Mouse (Mus musculus) intestine, embryonic 15.5 days (tissue): ENCODE measurements around the gene R3hdm1. TPM values are rescaled to one million over a fixed set of nuclear protein-coding genes. Genes with fewer than 3 reads are reported as not detected.
"Not testable (repeated sequence)": the region's sequence is repeated elsewhere in the genome, so short reads cannot be mapped to it uniquely, and the experiment has no call there.

ENCODE experiments used
- ATAC-seq: fragments of 200-750 bp; cut with Nextera tagmentation; 2 replicates; pipeline ENCODE4 v1.8.0; 2017; ENCODE audit warnings: moderate TSS enrichment, moderate library complexity
- H3K27ac ChIP-seq: fragments of 300-500 bp; sonication (generic); 2 replicates; pipeline ENCODE4 v1.5.1; 2015; ENCODE audit warnings: mild to moderate bottlenecking, inconsistent platforms
- H3K27me3 ChIP-seq: fragments of 300-500 bp; sonication (generic); replicated peaks from 2 replicates; pipeline ENCODE4 v1.6.1; 2015; ENCODE audit warnings: inconsistent platforms
- H3K36me3 ChIP-seq: fragments of 300-500 bp; sonication (generic); 2 replicates; pipeline ENCODE4 v1.6.1; 2015; ENCODE audit warnings: inconsistent platforms
- H3K4me1 ChIP-seq: fragments of 300-500 bp; sonication (generic); replicated peaks from 2 replicates; pipeline ENCODE4 v1.6.1; 2015; ENCODE audit warnings: inconsistent platforms
- H3K4me2 ChIP-seq: fragments of 300-500 bp; sonication (generic); replicated peaks from 2 replicates; pipeline ENCODE4 v1.6.1; 2015; ENCODE audit warnings: mild to moderate bottlenecking, inconsistent platforms
- H3K4me3 ChIP-seq: fragments of 300-500 bp; sonication (generic); replicated peaks from 2 replicates; pipeline ENCODE4 v1.5.1; 2015; ENCODE audit warnings: inconsistent platforms
- H3K9ac ChIP-seq: fragments of 300-500 bp; sonication (generic); 2 replicates; pipeline ENCODE4 v1.6.1; 2015; ENCODE audit warnings: inconsistent platforms
- H3K9me3 ChIP-seq: fragments of 300-500 bp; sonication (generic); 2 replicates; pipeline ENCODE4 v1.6.1; 2016; ENCODE audit warnings: inconsistent platforms
- WGBS: fragments of 180-500 bp; shearing (Covaris S2); methylation state at CpG from one replicate; pipeline ENCODE4 v1.1.7; 2015; 5-methylcytosine and 5-hydroxymethylcytosine counted together
- microRNA counts: library from miRNA; unstranded; fragments of <30 nt; microRNA quantifications from one replicate; lab custom pipeline; 2016
- polyA plus RNA-seq: library from polyadenylated mRNA; unstranded; fragments of >200 nt; fragmentation: Nextera tagmentation; extraction: Ambion mirVana; gene quantifications from 2 replicates; pipeline ENCODE4 v1.2.1, GENCODE M21; 2015

The R3hdm1 gene
- polyA plus RNA-seq, 1 experiment from 2014 or later: 56.3 TPM

- Histone ChIP-seq H3K4me3 (peak overlapping the region; percentile 78), H3K9me3 (no peaks in the 10 kb centered on the region), H3K27ac (peak overlapping the region; percentile 86), H3K9ac (peak overlapping the region; percentile 84), H3K4me1 (no peaks in the 10 kb centered on the region), H3K4me2 (peak overlapping the region; percentile 84), H3K27me3 (no peaks in the 10 kb centered on the region), H3K36me3 (no peaks in the 10 kb centered on the region)
- WGBS: 2% methylated on average over 19 of the region's 19 CpGs
- ATAC-seq: peak; percentile 3
These were observed 141.7 kb downstream of the R3hdm1 start for GRCm38 (mm10) chr1:128244727-128245355.

- H3K4me3 ChIP-seq, ATAC-seq, H3K9ac ChIP-seq, H3K9me3 ChIP-seq, H3K27ac ChIP-seq, H3K4me2 ChIP-seq, H3K27me3 ChIP-seq, H3K4me1 ChIP-seq: not testable (repeated sequence)
- 79% methylated on average over 7 of the region's 7 CpGs for WGBS
- H3K36me3 ChIP-seq: peaks cover 33% of the 10 kb centered on the region
These were observed 164.0 kb downstream of the R3hdm1 start for GRCm38 (mm10) chr1:128267061-128267460.

- Histone ChIP-seq H3K27ac (no peak overlapping the region), H3K4me2 (no peak overlapping the region), H3K4me3 (no peak overlapping the region), H3K36me3 (peaks cover 45% of the 10 kb centered on the region), H3K4me1 (no peaks in the 10 kb centered on the region), H3K9ac (no peak overlapping the region), H3K27me3 (no peaks in the 10 kb centered on the region), H3K9me3 (no peaks in the 10 kb centered on the region)
- whole genome bisulfite sequencing: 91% methylated on average over 3 of the region's 3 CpGs
- no peak for ATAC-seq
These were observed 167.6 kb downstream of the R3hdm1 start for GRCm38 (mm10) chr1:128270731-128271130.

GRCm38 (mm10) chr1:128275908-128276307, 172.8 kb downstream of the R3hdm1 start:
- Histone ChIP-seq H3K27ac (no peak overlapping the region), H3K9ac (no peak overlapping the region), H3K27me3 (no peaks in the 10 kb centered on the region), H3K4me1 (no peaks in the 10 kb centered on the region), H3K4me3 (no peak overlapping the region), H3K36me3 (peaks cover 32% of the 10 kb centered on the region), H3K9me3 (no peaks in the 10 kb centered on the region), H3K4me2 (no peak overlapping the region)
- ATAC-seq: no peak; the same call in 1 of the 2 replicates
- 89% methylated on average over 1 of the region's 1 CpGs for WGBS

- Histone ChIP-seq H3K4me3 (no peak overlapping the region), H3K36me3 (peaks cover 26% of the 10 kb centered on the region), H3K4me2 (no peak overlapping the region), H3K9ac (no peak overlapping the region), H3K27ac (no peak overlapping the region), H3K4me1 (no peaks in the 10 kb centered on the region), H3K9me3 (no peaks in the 10 kb centered on the region), H3K27me3 (no peaks in the 10 kb centered on the region)
- WGBS: 91% methylated on average over 3 of the region's 3 CpGs
- ATAC-seq: 0 out of 2 replicates have a peak, but pooled peaks have one; percentile 23
These were observed 175.5 kb downstream of the R3hdm1 start for GRCm38 (mm10) chr1:128278563-128278962.

GRCm38 (mm10) chr1:128281753-128282152, 178.7 kb downstream of the R3hdm1 start:
- WGBS: 98% methylated on average over 3 of the region's 3 CpGs
- H3K9me3 ChIP-seq: no peaks in the 10 kb centered on the region
- ATAC-seq: no peak
- no peaks in the 10 kb centered on the region for H3K27me3 ChIP-seq
- H3K4me1 ChIP-seq: no peaks in the 10 kb centered on the region
- no peak overlapping the region for H3K27ac ChIP-seq
- no peak overlapping the region for H3K9ac ChIP-seq
- 0 out of 2 replicates have a peak, but pooled peaks cover 9% of the 10 kb centered on the region for H3K36me3 ChIP-seq
- H3K4me2 ChIP-seq: no peak overlapping the region
- H3K4me3 ChIP-seq: no peak overlapping the region

GRCm38 (mm10) chr1:128282924-128283323, 179.8 kb downstream of the R3hdm1 start:
- no peak overlapping the region for H3K9ac ChIP-seq
- ATAC-seq: no peak
- H3K4me2 ChIP-seq: no peak overlapping the region
- H3K9me3 ChIP-seq: no peaks in the 10 kb centered on the region
- WGBS: 94% methylated on average over 3 of the region's 3 CpGs
- H3K27me3 ChIP-seq: no peaks in the 10 kb centered on the region
- 0 out of 2 replicates have a peak, but pooled peaks cover 6% of the 10 kb centered on the region for H3K36me3 ChIP-seq
- H3K4me1 ChIP-seq: no peaks in the 10 kb centered on the region
- H3K27ac ChIP-seq: no peak overlapping the region
- no peak overlapping the region for H3K4me3 ChIP-seq

GRCm38 (mm10) chr1:128284157-128284690, 181.1 kb downstream of the R3hdm1 start:
- Histone ChIP-seq H3K4me3 (no peak overlapping the region), H3K36me3 (0 out of 2 replicates have a peak, but pooled peaks cover 6% of the 10 kb centered on the region), H3K9ac (no peak overlapping the region), H3K9me3 (no peaks in the 10 kb centered on the region), H3K27me3 (no peaks in the 10 kb centered on the region), H3K4me1 (no peaks in the 10 kb centered on the region), H3K4me2 (no peak overlapping the region), H3K27ac (no peak overlapping the region)
- 77% methylated on average over 8 of the region's 8 CpGs for WGBS
- ATAC-seq: no peak

- Histone ChIP-seq H3K4me2 (no peak overlapping the region), H3K4me3 (no peak overlapping the region), H3K9ac (no peak overlapping the region), H3K4me1 (no peaks in the 10 kb centered on the region), H3K36me3 (no peaks in the 10 kb centered on the region), H3K27me3 (no peaks in the 10 kb centered on the region), H3K9me3 (no peaks in the 10 kb centered on the region), H3K27ac (no peak overlapping the region)
- no peak for ATAC-seq
- WGBS: 86% methylated on average over 9 of the region's 9 CpGs
These were observed 182.0 kb downstream of the R3hdm1 start for GRCm38 (mm10) chr1:128285136-128285535.

MicroRNAs encoded within 50 kb of the gene (microRNA counts, 519-probe panel; counts per million panel counts)
- 2,616 counts per million, percentile 68 among the panel's probes with 10 or more counts for microRNA mmu-miR-128 (lab: Ali Mortazavi, UCI)

Other genes with a start within 250 kb of the R3hdm1 start
- gene Map3k19, start 248.3 kb upstream of the R3hdm1 start, polyA plus RNA-seq: not detected in 2 replicates
- 20.8 and 22.4 TPM in 2 replicates for gene Rab3gap1, start 234.5 kb upstream of the R3hdm1 start, polyA plus RNA-seq
- gene Zranb3, start 254 bp upstream of the R3hdm1 start, polyA plus RNA-seq: 5.7 and 6.7 TPM in 2 replicates
- gene Ubxn4, start 140.7 kb downstream of the R3hdm1 start, polyA plus RNA-seq: 80.0 and 89.9 TPM in 2 replicates
- gene Lct, start 225.0 kb downstream of the R3hdm1 start, polyA plus RNA-seq: 19.6 and 25.1 TPM in 2 replicates